Mouse (Mus musculus) liver, embryonic 14.5 days (tissue): ENCODE results near the gene Lsr.

Experiments
- CTCF ChIP-seq: IDR thresholded peaks from 2 replicates; pipeline ENCODE4 v1.5.1; 2016; ENCODE audit warnings: antibody characterized with exemption, low read depth, control low read depth
- EP300 ChIP-seq: IDR thresholded peaks from 2 replicates; pipeline ENCODE4 v1.6.1; 2016; ENCODE audit warnings: antibody characterized with exemption, low read depth

DNA sequence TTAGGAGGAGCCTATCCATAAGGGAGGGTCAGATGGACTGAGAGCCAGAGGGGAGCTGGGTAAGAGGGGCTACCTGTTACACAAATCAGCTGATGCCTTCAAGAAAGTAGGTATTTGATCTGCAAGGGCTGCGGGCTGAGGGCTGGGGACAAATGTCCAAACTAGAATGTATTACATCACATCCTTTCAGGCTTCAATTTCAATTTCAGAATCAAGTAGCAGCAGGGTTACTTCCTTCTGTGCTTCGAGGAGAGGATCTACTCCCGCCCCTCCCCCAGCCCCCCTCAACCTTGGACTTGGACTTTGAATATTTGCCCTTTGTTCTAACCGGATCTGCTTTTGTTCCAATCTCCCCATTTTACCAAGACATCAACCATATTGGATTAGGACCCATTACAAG lies 56.0 kb downstream of the Lsr start:
- TF ChIP-seq CTCF (no peak), EP300 (no peak)
